ENCODE assay signal across 31 mouse cellular contexts in genomic region chr2:62603530-62603929, GRCm38 (mm10). TPM values are rescaled to one million over a fixed set of nuclear protein-coding genes. Genes with fewer than 3 reads are reported as not detected.
DNase-seq lines count a peak whose midpoint lies in the region; ATAC-seq and TF ChIP-seq lines count a peak whose summit lies in the region.
"Had no signal": no experiment of that assay in that cellular context is flagged by ENCODE, and none has a peak within 500 bp of the region (broad histone marks: within the 10 kb centered on the region; RNA-seq: fewer than 3 reads in every experiment).

No protein-coding gene starts in this region.

- H3K9me3 ChIP-seq in forebrain, embryonic 13.5 days (replicated peaks) = no peaks in the 10 kb centered on the region
- no peaks in the 10 kb centered on the region for H3K9me3 ChIP-seq in forebrain, postnatal 0 days (ENCODE audit: low read length)
- no peaks in the 10 kb centered on the region for H3K9me3 ChIP-seq in forebrain, embryonic 16.5 days (ENCODE audit: control insufficient read depth, low read length)
- H3K9me3 ChIP-seq in forebrain, embryonic 10.5 days = no peaks in the 10 kb centered on the region
- H3K9me3 ChIP-seq: embryonic facial prominence, embryonic 10.5 days; embryonic facial prominence, embryonic 13.5 days; G1E; heart, embryonic 10.5 days; heart, embryonic 13.5 days had no signal

- WGBS in forebrain, embryonic 13.5 days = 75% methylated on average over 5 of the region's 5 CpGs
- WGBS in forebrain, postnatal 0 days = 56% methylated on average over 5 of the region's 5 CpGs
- WGBS in forebrain, embryonic 16.5 days = 52% methylated on average over 5 of the region's 5 CpGs
- 89% methylated on average over 5 of the region's 5 CpGs for WGBS in forebrain, embryonic 10.5 days

- no peak for TF ChIP-seq CTCF in forebrain, postnatal 0 days (IDR thresholded peaks at IDR 0.05; ENCODE audit: low read depth)

- H3K9ac ChIP-seq in forebrain, embryonic 13.5 days = no peak overlapping the region
- H3K9ac ChIP-seq in forebrain, postnatal 0 days = no peak overlapping the region
- no peak overlapping the region for H3K9ac ChIP-seq in forebrain, embryonic 16.5 days (replicated peaks; ENCODE audit: low read depth, low read length)
- H3K9ac ChIP-seq: embryonic facial prominence, embryonic 13.5 days; heart, embryonic 13.5 days; hindbrain, embryonic 14.5 days had no signal

- H3K27me3 ChIP-seq in forebrain, embryonic 13.5 days = no peaks in the 10 kb centered on the region
- no peaks in the 10 kb centered on the region for H3K27me3 ChIP-seq in forebrain, postnatal 0 days (ENCODE audit: insufficient read depth, low read length)
- H3K27me3 ChIP-seq in forebrain, embryonic 16.5 days (replicated peaks; ENCODE audit: control insufficient read depth, insufficient read depth, low read length) = no peaks in the 10 kb centered on the region
- no peaks in the 10 kb centered on the region for H3K27me3 ChIP-seq in forebrain, embryonic 10.5 days (ENCODE audit: poor library complexity, severe bottlenecking)
- H3K27me3 ChIP-seq: CH12.LX; embryonic facial prominence, embryonic 13.5 days; heart, embryonic 13.5 days had no signal

- no peak overlapping the region for H3K4me2 ChIP-seq in forebrain, embryonic 13.5 days
- no peak overlapping the region for H3K4me2 ChIP-seq in forebrain, postnatal 0 days (ENCODE audit: low read depth)
- no peak overlapping the region for H3K4me2 ChIP-seq in forebrain, embryonic 16.5 days (ENCODE audit: low read length)
- H3K4me2 ChIP-seq: embryonic facial prominence, embryonic 13.5 days; heart, embryonic 13.5 days; hindbrain, embryonic 14.5 days had no signal

- no peak overlapping the region for H3K27ac ChIP-seq in forebrain, embryonic 13.5 days
- H3K27ac ChIP-seq in forebrain, postnatal 0 days (ENCODE audit: low read depth, low read length) = no peak overlapping the region
- no peak overlapping the region for H3K27ac ChIP-seq in forebrain, embryonic 16.5 days (ENCODE audit: low read length)
- no peak overlapping the region for H3K27ac ChIP-seq in forebrain, embryonic 10.5 days
- H3K27ac ChIP-seq: embryonic facial prominence, embryonic 10.5 days; embryonic facial prominence, embryonic 13.5 days; heart, adult 2 months; heart, embryonic 10.5 days; heart, embryonic 13.5 days; hindbrain, embryonic 14.5 days; hindbrain, postnatal 0 days had no signal

- ATAC-seq in forebrain, embryonic 13.5 days = peak; percentile 58
- no peak for ATAC-seq in forebrain, postnatal 0 days
- ATAC-seq in forebrain, embryonic 16.5 days = peak; percentile 57; the same call in 1 of the 2 replicates
- ATAC-seq: hindbrain, postnatal 0 days; inflammation-experienced regulatory T-cells, adult 6 months; intestine, embryonic 16.5 days had no signal

- no peak overlapping the region for H3K4me3 ChIP-seq in forebrain, embryonic 13.5 days
- H3K4me3 ChIP-seq in forebrain, postnatal 0 days (ENCODE audit: low read depth, low read length) = no peak overlapping the region
- H3K4me3 ChIP-seq in forebrain, embryonic 16.5 days (replicated peaks; ENCODE audit: low read length) = no peak overlapping the region
- no peak overlapping the region for H3K4me3 ChIP-seq in forebrain, embryonic 10.5 days
- H3K4me3 ChIP-seq: embryonic facial prominence, embryonic 10.5 days; embryonic facial prominence, embryonic 13.5 days; erythroblast, embryonic 14.5 days; heart, adult 2 months; heart, embryonic 10.5 days; heart, embryonic 13.5 days had no signal

- H3K4me1 ChIP-seq in forebrain, embryonic 13.5 days = no peaks in the 10 kb centered on the region
- H3K4me1 ChIP-seq in forebrain, postnatal 0 days (ENCODE audit: insufficient read depth) = no peaks in the 10 kb centered on the region
- peaks cover 2% of the 10 kb centered on the region; the same call in 1 of the 2 replicates for H3K4me1 ChIP-seq in forebrain, embryonic 16.5 days (replicated peaks; ENCODE audit: control insufficient read depth, insufficient read depth, low read length)
- H3K4me1 ChIP-seq in forebrain, embryonic 10.5 days = no peaks in the 10 kb centered on the region
- H3K4me1 ChIP-seq: embryonic facial prominence, embryonic 10.5 days; embryonic facial prominence, embryonic 13.5 days; heart, embryonic 10.5 days; heart, embryonic 13.5 days had no signal

- no peak for DNase-seq in forebrain, postnatal 0 days
- DNase-seq in forebrain, embryonic 10.5 days (ENCODE audit: extremely low spot score, low spot score) = no peak
- peak; percentile 13 to 27 for DNase-seq in layer of hippocampus, adult 18-20 months (ENCODE audit: low spot score in 2 of 2)
- no peak for DNase-seq in layer of hippocampus, postnatal 36 days
- DNase-seq in brain, adult 2 months (ENCODE audit: low read depth, low spot score) = peak; percentile 16
- no peak for DNase-seq in thymus, postnatal 10 days (ENCODE audit: low spot score in 2 of 2)
- DNase-seq: adrenal gland, adult 2 months; adrenal gland, postnatal 14 days; B cell, adult 2 months; cerebellum, adult 18-20 months; cerebellum, adult 9-11 months; cerebellum, postnatal 36 days; embryo, embryonic 11 days; heart, adult 2 months; heart, postnatal 14 days; heart, postnatal 4 days; kidney, adult 18-20 months; kidney, adult 9 months had no signal

- H3K36me3 ChIP-seq in forebrain, embryonic 13.5 days (ENCODE audit: poor library complexity, severe bottlenecking) = no peaks in the 10 kb centered on the region
- no peaks in the 10 kb centered on the region for H3K36me3 ChIP-seq in forebrain, postnatal 0 days (ENCODE audit: insufficient read depth)
- no peaks in the 10 kb centered on the region for H3K36me3 ChIP-seq in forebrain, embryonic 16.5 days (ENCODE audit: control insufficient read depth, insufficient read depth)
- no peaks in the 10 kb centered on the region for H3K36me3 ChIP-seq in forebrain, embryonic 10.5 days (replicated peaks)
- H3K36me3 ChIP-seq: embryonic facial prominence, embryonic 10.5 days; embryonic facial prominence, embryonic 13.5 days; heart, embryonic 10.5 days; heart, embryonic 13.5 days had no signal

RNA-seq across cellular contexts. Expression of gene Fap, which starts 29.7 kb away (rescaled TPM):
- polyA plus RNA-seq in forebrain, embryonic 13.5 days (2015; fragmentation: Nextera tagmentation; extraction: Ambion mirVana) = 0.32 and 0.50 TPM in 2 replicates
- 1.5 and 3.3 TPM in 2 replicates for total RNA-seq in forebrain, postnatal 0 days (2014; rRNA removed)
- polyA plus RNA-seq in forebrain, postnatal 0 days (2015; fragmentation: Nextera tagmentation; extraction: Ambion mirVana) = 0.86 and 1.1 TPM in 2 replicates
- polyA plus RNA-seq in forebrain, embryonic 16.5 days (2015; fragmentation: Nextera tagmentation; extraction: Ambion mirVana) = 1.3 and 1.8 TPM in 2 replicates
- 5.4 and 7.1 TPM in 2 replicates for polyA plus RNA-seq in forebrain, embryonic 10.5 days (2016; fragmentation: Nextera tagmentation; extraction: Ambion mirVana)
- total RNA-seq in layer of hippocampus, adult 18-20 months (2021) = under 1 TPM; 0.30 to 0.52 TPM
- total RNA-seq in layer of hippocampus, postnatal 36 days (2021) = 1 to 10 TPM in 1 of 2 experiments, under 1 TPM in 1; 0.35 to 1.6 TPM
- total RNA-seq: G1E had no signal
- polyA plus RNA-seq: erythroblast, embryonic 14.5 days; G1E had no signal

RNA-seq across cellular contexts. Expression of gene Ifih1, which starts 42.5 kb away (rescaled TPM):
- polyA plus RNA-seq in forebrain, embryonic 13.5 days (2015; fragmentation: Nextera tagmentation; extraction: Ambion mirVana) = 1.1 and 1.4 TPM in 2 replicates
- total RNA-seq in forebrain, postnatal 0 days (2014; rRNA removed) = 1.5 and 2.9 TPM in 2 replicates
- polyA plus RNA-seq in forebrain, postnatal 0 days (2015; fragmentation: Nextera tagmentation; extraction: Ambion mirVana) = 1.4 and 1.7 TPM in 2 replicates
- 1.2 and 1.4 TPM in 2 replicates for polyA plus RNA-seq in forebrain, embryonic 16.5 days (2015; fragmentation: Nextera tagmentation; extraction: Ambion mirVana)
- polyA plus RNA-seq in forebrain, embryonic 10.5 days (2016; fragmentation: Nextera tagmentation; extraction: Ambion mirVana) = 0.95 and 1.0 TPM in 2 replicates
- 1 to 10 TPM; 2.4 to 2.9 TPM for total RNA-seq in layer of hippocampus, adult 18-20 months (2021)
- 1 to 10 TPM; 1.8 to 2.3 TPM for total RNA-seq in layer of hippocampus, postnatal 36 days (2021)

Comparison
In these comparisons a context has a peak if more than half of its experiments do, and no peak if none do; other contexts are left out.
1. DNase-seq: peak in layer of hippocampus, adult 18-20 months (2 of 2) and brain, adult 2 months (single experiment); none in forebrain, postnatal 0 days (single experiment), forebrain, embryonic 10.5 days (single experiment), layer of hippocampus, postnatal 36 days (0 of 2) and thymus, postnatal 10 days (0 of 2).